Mouse (Mus musculus): Measurements from ENCODE around the gene Sync. TPM values are rescaled to one million over a fixed set of nuclear protein-coding genes. Genes with fewer than 3 reads are reported as not detected.

Sync gene
- polyA plus RNA-seq, 1 experiment from 2014 or later: 0.36 TPM

- Histone ChIP-seq H3K4me2 (no peak overlapping the region), H3K27ac (ENCODE audit: low read depth, low read length) (no peak overlapping the region), H3K36me3 (ENCODE audit: control insufficient read depth, insufficient read depth, low read length) (no peaks in the 10 kb centered on the region), H3K4me3 (ENCODE audit: low read depth, low read length) (no peak overlapping the region), H3K4me1 (replicated peaks; ENCODE audit: control insufficient read depth, insufficient read depth, low read length) (peaks cover 19% of the 10 kb centered on the region), H3K9me3 (ENCODE audit: control insufficient read depth, low read length) (no peaks in the 10 kb centered on the region), H3K27me3 (replicated peaks; ENCODE audit: control insufficient read depth, insufficient read depth, low read length) (peaks cover 64% of the 10 kb centered on the region), H3K9ac (ENCODE audit: low read depth, low read length) (no peak overlapping the region)
- WGBS: 30% methylated on average over 15 of the region's 15 CpGs
- DNase-seq (ENCODE audit: low spot score) (no peak), ATAC-seq (replicated peaks; ENCODE audit: low FRiP score) (no peak)
Observed at GRCm38 (mm10) chr4:129246360-129247301, 40.8 kb upstream of the Sync start.

DNA sequence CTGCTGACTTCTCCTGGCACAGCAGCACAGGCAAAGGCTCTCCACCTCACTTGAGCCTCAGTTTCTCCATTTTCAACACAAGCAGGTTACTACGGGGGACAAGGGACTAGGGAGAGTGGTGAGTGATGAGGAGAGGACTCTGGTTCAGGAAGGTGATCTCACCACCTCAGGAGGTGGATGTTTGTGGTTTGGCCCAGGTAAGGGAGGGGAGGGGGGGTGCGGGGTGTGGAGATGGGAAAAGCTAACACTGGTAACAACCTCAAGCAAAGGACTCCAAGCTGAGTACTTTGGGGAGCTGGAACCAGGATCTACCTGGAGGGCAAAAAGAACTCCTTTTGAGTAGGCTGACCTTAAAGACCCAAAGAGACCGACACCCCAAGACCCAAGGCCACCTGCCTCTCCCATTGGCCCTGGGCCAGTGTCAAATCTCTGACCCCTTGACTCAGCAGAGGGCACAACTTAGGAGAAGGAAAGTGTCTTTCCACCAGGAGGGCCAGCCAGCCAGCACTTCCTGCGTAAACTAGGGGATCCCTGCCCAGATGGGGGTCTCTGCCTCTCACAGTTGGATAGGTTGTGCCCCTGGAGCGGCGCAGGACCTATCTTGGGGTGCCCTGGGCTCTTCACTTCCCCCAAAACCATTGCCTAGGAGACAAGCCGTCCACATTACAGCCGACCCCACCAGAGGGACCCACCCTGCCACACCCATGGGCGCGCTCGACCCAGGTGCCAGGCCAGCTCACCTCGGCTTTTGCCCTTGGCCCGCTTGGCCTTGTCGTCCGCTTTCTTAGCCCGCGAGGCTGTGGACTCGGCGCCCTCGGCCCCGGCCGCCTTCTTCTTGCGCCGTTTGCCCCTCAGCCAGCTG lies 39.8 kb upstream of the Sync start:
- DNase-seq (ENCODE audit: low spot score) (no peak), ATAC-seq (replicated peaks; ENCODE audit: low FRiP score) (peak; percentile 21; the same call in 1 of the 2 replicates)
- no peaks in the 10 kb centered on the region for H3K36me3 ChIP-seq (ENCODE audit: control insufficient read depth, insufficient read depth, low read length)
- no peaks in the 10 kb centered on the region for H3K9me3 ChIP-seq (ENCODE audit: control insufficient read depth, low read length)
- H3K4me3 ChIP-seq (ENCODE audit: low read depth, low read length): peak overlapping the region; percentile 68
- H3K4me1 ChIP-seq (replicated peaks; ENCODE audit: control insufficient read depth, insufficient read depth, low read length): peaks cover 18% of the 10 kb centered on the region
- peak overlapping the region; percentile 59 for H3K9ac ChIP-seq (ENCODE audit: low read depth, low read length)
- peak overlapping the region; percentile 93 for H3K4me2 ChIP-seq
- H3K27me3 ChIP-seq (replicated peaks; ENCODE audit: control insufficient read depth, insufficient read depth, low read length): peaks cover 63% of the 10 kb centered on the region
- WGBS: 9% methylated on average over 24 of the region's 24 CpGs
- H3K27ac ChIP-seq (ENCODE audit: low read depth, low read length): no peak overlapping the region

DNA sequence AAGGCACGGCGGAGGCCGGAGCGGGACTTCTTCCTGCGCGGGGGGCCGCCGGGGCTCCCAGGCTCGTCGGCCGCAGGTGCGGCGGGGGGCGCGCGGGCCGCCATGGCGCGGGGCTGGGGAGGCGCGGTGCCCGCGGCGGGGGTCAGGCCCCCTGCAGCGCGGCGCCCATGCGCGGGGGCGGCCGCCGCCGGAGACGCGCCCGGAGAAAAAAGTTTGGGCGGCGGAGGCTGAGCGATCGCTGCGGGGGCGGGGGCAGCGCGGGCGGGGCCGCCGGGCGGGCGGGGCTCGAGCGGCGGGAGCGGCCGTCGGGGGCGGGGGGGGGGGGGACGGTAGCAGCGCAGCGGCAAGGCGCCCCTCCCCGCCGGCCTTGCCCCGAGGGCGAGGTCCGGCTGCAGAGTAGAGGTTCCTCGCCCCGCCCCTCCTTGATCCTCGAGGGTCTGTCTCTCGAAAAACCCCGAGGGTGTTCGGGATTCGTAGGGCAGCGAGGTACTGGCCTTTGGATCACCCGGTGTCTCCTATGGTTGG lies 39.1 kb upstream of the Sync start:
- ATAC-seq (replicated peaks; ENCODE audit: low FRiP score) (peak; percentile 10; the same call in 1 of the 2 replicates), DNase-seq (ENCODE audit: low spot score) (no peak)
- no peak overlapping the region for H3K27ac ChIP-seq (ENCODE audit: low read depth, low read length)

DNA sequence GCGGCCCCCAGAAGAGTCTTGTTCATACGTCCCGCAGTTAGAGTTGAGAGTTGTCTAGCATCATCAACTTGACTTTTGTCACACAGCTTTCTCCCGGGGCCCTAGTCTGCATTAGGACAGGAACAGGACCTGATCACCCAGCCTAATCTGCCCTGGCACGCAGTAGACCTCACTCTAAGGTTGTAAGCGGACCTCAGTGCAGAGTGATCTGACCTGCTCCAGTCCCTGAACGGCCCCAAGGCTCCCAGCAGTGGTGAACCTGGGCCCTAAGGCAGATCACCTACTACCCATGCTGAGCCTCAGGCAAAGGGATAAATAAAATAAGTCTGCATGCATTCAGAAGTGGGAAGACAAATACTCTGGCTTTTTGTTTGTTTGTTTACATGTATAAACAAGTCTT lies 38.1 kb upstream of the Sync start:
- no peak overlapping the region for H3K4me2 ChIP-seq
- peaks cover 63% of the 10 kb centered on the region for H3K27me3 ChIP-seq (replicated peaks; ENCODE audit: control insufficient read depth, insufficient read depth, low read length)
- no peak for DNase-seq (ENCODE audit: low spot score)
- H3K9me3 ChIP-seq (ENCODE audit: control insufficient read depth, low read length): no peaks in the 10 kb centered on the region
- ATAC-seq (replicated peaks; ENCODE audit: low FRiP score): no peak
- H3K27ac ChIP-seq (ENCODE audit: low read depth, low read length): no peak overlapping the region
- no peak overlapping the region for H3K9ac ChIP-seq (ENCODE audit: low read depth, low read length)
- 36% methylated on average over 7 of the region's 7 CpGs for WGBS
- H3K4me1 ChIP-seq (replicated peaks; ENCODE audit: control insufficient read depth, insufficient read depth, low read length): peaks cover 16% of the 10 kb centered on the region
- no peaks in the 10 kb centered on the region for H3K36me3 ChIP-seq (ENCODE audit: control insufficient read depth, insufficient read depth, low read length)
- H3K4me3 ChIP-seq (ENCODE audit: low read depth, low read length): no peak overlapping the region

More for the DNA sequence above, 39.1 kb upstream of the Sync start:
- Histone ChIP-seq H3K4me1 (replicated peaks; ENCODE audit: control insufficient read depth, insufficient read depth, low read length) (peaks cover 16% of the 10 kb centered on the region), H3K36me3 (ENCODE audit: control insufficient read depth, insufficient read depth, low read length) (no peaks in the 10 kb centered on the region), H3K4me2 (peak overlapping the region; percentile 93), H3K27me3 (replicated peaks; ENCODE audit: control insufficient read depth, insufficient read depth, low read length) (peaks cover 63% of the 10 kb centered on the region), H3K9ac (ENCODE audit: low read depth, low read length) (peak overlapping the region; percentile 59), H3K4me3 (ENCODE audit: low read depth, low read length) (peak overlapping the region; percentile 68), H3K9me3 (ENCODE audit: control insufficient read depth, low read length) (no peaks in the 10 kb centered on the region)
- WGBS: under 1% methylated on average over 40 of the region's 74 CpGs

GRCm38 (mm10) chr4:129250759-129251481 lies 36.5 kb upstream of the Sync start:
- no peak overlapping the region for H3K27ac ChIP-seq (ENCODE audit: low read depth, low read length)
- no peaks in the 10 kb centered on the region for H3K9me3 ChIP-seq (ENCODE audit: control insufficient read depth, low read length)
- peaks cover 55% of the 10 kb centered on the region for H3K27me3 ChIP-seq (replicated peaks; ENCODE audit: control insufficient read depth, insufficient read depth, low read length)
- 26% methylated on average over 15 of the region's 15 CpGs for WGBS
- DNase-seq (ENCODE audit: low spot score) (no peak), ATAC-seq (replicated peaks; ENCODE audit: low FRiP score) (no peak; the same call in 1 of the 2 replicates)
- peaks cover 16% of the 10 kb centered on the region; the same call in 1 of the 2 replicates for H3K4me1 ChIP-seq (replicated peaks; ENCODE audit: control insufficient read depth, insufficient read depth, low read length)
- no peaks in the 10 kb centered on the region for H3K36me3 ChIP-seq (ENCODE audit: control insufficient read depth, insufficient read depth, low read length)
- no peak overlapping the region for H3K9ac ChIP-seq (ENCODE audit: low read depth, low read length)
- H3K4me3 ChIP-seq (ENCODE audit: low read depth, low read length): no peak overlapping the region
- peak overlapping the region; percentile 23 for H3K4me2 ChIP-seq

GRCm38 (mm10) chr4:129251482-129252125 lies 35.8 kb upstream of the Sync start:
- WGBS: 6% methylated on average over 15 of the region's 15 CpGs
- peak overlapping the region; percentile 23 for H3K4me2 ChIP-seq
- H3K27ac ChIP-seq (ENCODE audit: low read depth, low read length): no peak overlapping the region
- H3K4me3 ChIP-seq (ENCODE audit: low read depth, low read length): no peak overlapping the region
- H3K9ac ChIP-seq (ENCODE audit: low read depth, low read length): no peak overlapping the region
- peaks cover 17% of the 10 kb centered on the region for H3K4me1 ChIP-seq (replicated peaks; ENCODE audit: control insufficient read depth, insufficient read depth, low read length)
- peaks cover 48% of the 10 kb centered on the region for H3K27me3 ChIP-seq (replicated peaks; ENCODE audit: control insufficient read depth, insufficient read depth, low read length)
- H3K9me3 ChIP-seq (ENCODE audit: control insufficient read depth, low read length): no peaks in the 10 kb centered on the region
- H3K36me3 ChIP-seq (ENCODE audit: control insufficient read depth, insufficient read depth, low read length): no peaks in the 10 kb centered on the region
- ATAC-seq (replicated peaks; ENCODE audit: low FRiP score) (no peak), DNase-seq (ENCODE audit: low spot score) (no peak)

GRCm38 (mm10) chr4:129252492-129252891 lies 34.9 kb upstream of the Sync start:
- Histone ChIP-seq H3K27ac (ENCODE audit: low read depth, low read length) (no peak overlapping the region), H3K4me2 (no peak overlapping the region), H3K27me3 (replicated peaks; ENCODE audit: control insufficient read depth, insufficient read depth, low read length) (peaks cover 39% of the 10 kb centered on the region), H3K36me3 (ENCODE audit: control insufficient read depth, insufficient read depth, low read length) (no peaks in the 10 kb centered on the region), H3K9ac (ENCODE audit: low read depth, low read length) (no peak overlapping the region), H3K4me1 (replicated peaks; ENCODE audit: control insufficient read depth, insufficient read depth, low read length) (peaks cover 21% of the 10 kb centered on the region), H3K9me3 (ENCODE audit: control insufficient read depth, low read length) (no peaks in the 10 kb centered on the region), H3K4me3 (ENCODE audit: low read depth, low read length) (no peak overlapping the region)
- no peak for DNase-seq (ENCODE audit: low spot score)
- WGBS: 76% methylated on average over 2 of the region's 2 CpGs
- no peak for ATAC-seq (replicated peaks; ENCODE audit: low FRiP score)

Measured in liver, embryonic 11.5 days (tissue).